Mouse (Mus musculus): ENCODE results near the gene Lef1. TPM values are rescaled to one million over a fixed set of nuclear protein-coding genes. Genes with fewer than 3 reads are reported as not detected.

The Lef1 gene
- polyA plus RNA-seq, 1 experiment, result 7.6 TPM

GRCm38 (mm10) chr3:131191454-131191853 lies 81.2 kb downstream of the Lef1 start:
- Histone ChIP-seq H3K4me1 (ENCODE audit: control insufficient read depth, insufficient read depth, low read length) (no peaks in the 10 kb centered on the region), H3K4me3 (replicated peaks; ENCODE audit: extremely low read depth, low read depth, low read length) (no peak overlapping the region)
- DNase-seq, result no peak
- WGBS, result 82% methylated on average over 7 of the region's 7 CpGs
- no peak for TF ChIP-seq CTCF (IDR thresholded peaks at IDR 0.05; ENCODE audit: insufficient read depth, low read length)
- TF ChIP-seq POLR2A (IDR thresholded peaks at IDR 0.05; ENCODE audit: borderline replicate concordance, extremely low read depth, low read depth, low read length), result no peak

GRCm38 (mm10) chr3:131196050-131196449 lies 85.8 kb downstream of the Lef1 start:
- no peak for TF ChIP-seq CTCF (IDR thresholded peaks at IDR 0.05; ENCODE audit: insufficient read depth, low read length)
- TF ChIP-seq POLR2A (IDR thresholded peaks at IDR 0.05; ENCODE audit: borderline replicate concordance, extremely low read depth, low read depth, low read length), result no peak
- no peaks in the 10 kb centered on the region for H3K4me1 ChIP-seq (ENCODE audit: control insufficient read depth, insufficient read depth, low read length)
- DNase-seq, result no peak
- no peak overlapping the region for H3K4me3 ChIP-seq (replicated peaks; ENCODE audit: extremely low read depth, low read depth, low read length)
- WGBS, result 76% methylated on average over 10 of the region's 10 CpGs

GRCm38 (mm10) chr3:131196507-131197019 lies 86.3 kb downstream of the Lef1 start:
- H3K4me3 ChIP-seq (replicated peaks; ENCODE audit: extremely low read depth, low read depth, low read length), result no peak overlapping the region
- no peak for DNase-seq
- TF ChIP-seq POLR2A (IDR thresholded peaks at IDR 0.05; ENCODE audit: borderline replicate concordance, extremely low read depth, low read depth, low read length) (no peak), CTCF (IDR thresholded peaks at IDR 0.05; ENCODE audit: insufficient read depth, low read length) (no peak)
- 86% methylated on average over 8 of the region's 8 CpGs for WGBS
- H3K4me1 ChIP-seq (ENCODE audit: control insufficient read depth, insufficient read depth, low read length), result no peaks in the 10 kb centered on the region

- DNase-seq, result no peak
- Histone ChIP-seq H3K4me3 (replicated peaks; ENCODE audit: extremely low read depth, low read depth, low read length) (no peak overlapping the region), H3K4me1 (ENCODE audit: control insufficient read depth, insufficient read depth, low read length) (no peaks in the 10 kb centered on the region)
- no peak for TF ChIP-seq CTCF (IDR thresholded peaks at IDR 0.05; ENCODE audit: insufficient read depth, low read length)
- TF ChIP-seq POLR2A (IDR thresholded peaks at IDR 0.05; ENCODE audit: borderline replicate concordance, extremely low read depth, low read depth, low read length), result no peak
- WGBS, result 79% methylated on average over 3 of the region's 3 CpGs
These were observed 88.7 kb downstream of the Lef1 start for GRCm38 (mm10) chr3:131198991-131199390.

GRCm38 (mm10) chr3:131199590-131200288 lies 89.5 kb downstream of the Lef1 start:
- TF ChIP-seq CTCF (IDR thresholded peaks at IDR 0.05; ENCODE audit: insufficient read depth, low read length) (no peak), POLR2A (IDR thresholded peaks at IDR 0.05; ENCODE audit: borderline replicate concordance, extremely low read depth, low read depth, low read length) (no peak)
- Histone ChIP-seq H3K4me3 (replicated peaks; ENCODE audit: extremely low read depth, low read depth, low read length) (no peak overlapping the region), H3K4me1 (ENCODE audit: control insufficient read depth, insufficient read depth, low read length) (no peaks in the 10 kb centered on the region)
- 68% methylated on average over 20 of the region's 20 CpGs for WGBS
- no peak for DNase-seq

- 63% methylated on average over 7 of the region's 7 CpGs for WGBS
- TF ChIP-seq CTCF (IDR thresholded peaks at IDR 0.05; ENCODE audit: insufficient read depth, low read length), result no peak
- no peak for TF ChIP-seq POLR2A (IDR thresholded peaks at IDR 0.05; ENCODE audit: borderline replicate concordance, extremely low read depth, low read depth, low read length)
- no peak for DNase-seq
- no peak overlapping the region for H3K4me3 ChIP-seq (replicated peaks; ENCODE audit: extremely low read depth, low read depth, low read length)
- H3K4me1 ChIP-seq (ENCODE audit: control insufficient read depth, insufficient read depth, low read length), result no peaks in the 10 kb centered on the region
These were observed 92.0 kb downstream of the Lef1 start for GRCm38 (mm10) chr3:131202311-131202710.

GRCm38 (mm10) chr3:131207846-131208245 lies 97.6 kb downstream of the Lef1 start:
- H3K4me1 ChIP-seq (ENCODE audit: control insufficient read depth, insufficient read depth, low read length), result no peaks in the 10 kb centered on the region
- DNase-seq, result no peak
- TF ChIP-seq CTCF (IDR thresholded peaks at IDR 0.05; ENCODE audit: insufficient read depth, low read length) (no peak), POLR2A (IDR thresholded peaks at IDR 0.05; ENCODE audit: borderline replicate concordance, extremely low read depth, low read depth, low read length) (no peak)
- 71% methylated on average over 5 of the region's 5 CpGs for WGBS
- no peak overlapping the region for H3K4me3 ChIP-seq (replicated peaks; ENCODE audit: extremely low read depth, low read depth, low read length)

GRCm38 (mm10) chr3:131208265-131208891 lies 98.1 kb downstream of the Lef1 start:
- 64% methylated on average over 13 of the region's 13 CpGs for WGBS

GRCm38 (mm10) chr3:131212200-131212599 lies 101.9 kb downstream of the Lef1 start:
- WGBS, result 86% methylated on average over 7 of the region's 7 CpGs
- Histone ChIP-seq H3K4me1 (ENCODE audit: control insufficient read depth, insufficient read depth, low read length) (no peaks in the 10 kb centered on the region), H3K4me3 (replicated peaks; ENCODE audit: extremely low read depth, low read depth, low read length) (no peak overlapping the region)
- no peak for DNase-seq
- TF ChIP-seq CTCF (IDR thresholded peaks at IDR 0.05; ENCODE audit: insufficient read depth, low read length) (no peak; the same call in 1 of the 2 replicates), POLR2A (IDR thresholded peaks at IDR 0.05; ENCODE audit: borderline replicate concordance, extremely low read depth, low read depth, low read length) (no peak)

More at GRCm38 (mm10) chr3:131208265-131208891, 98.1 kb downstream of the Lef1 start:
- Histone ChIP-seq H3K4me3 (replicated peaks; ENCODE audit: extremely low read depth, low read depth, low read length) (no peak overlapping the region), H3K4me1 (ENCODE audit: control insufficient read depth, insufficient read depth, low read length) (no peaks in the 10 kb centered on the region)
- no peak for DNase-seq
- TF ChIP-seq POLR2A (IDR thresholded peaks at IDR 0.05; ENCODE audit: borderline replicate concordance, extremely low read depth, low read depth, low read length), result no peak
- no peak for TF ChIP-seq CTCF (IDR thresholded peaks at IDR 0.05; ENCODE audit: insufficient read depth, low read length)
